Mouse (Mus musculus): Measurements from ENCODE around the gene Zfp503.

Zfp503 gene

GRCm38 (mm10) chr14:21993251-21994060 is 4.1 kb upstream of the Zfp503 start:
- DNase-seq (ENCODE audit: low spot score in 2 of 2): no peak

DNA sequence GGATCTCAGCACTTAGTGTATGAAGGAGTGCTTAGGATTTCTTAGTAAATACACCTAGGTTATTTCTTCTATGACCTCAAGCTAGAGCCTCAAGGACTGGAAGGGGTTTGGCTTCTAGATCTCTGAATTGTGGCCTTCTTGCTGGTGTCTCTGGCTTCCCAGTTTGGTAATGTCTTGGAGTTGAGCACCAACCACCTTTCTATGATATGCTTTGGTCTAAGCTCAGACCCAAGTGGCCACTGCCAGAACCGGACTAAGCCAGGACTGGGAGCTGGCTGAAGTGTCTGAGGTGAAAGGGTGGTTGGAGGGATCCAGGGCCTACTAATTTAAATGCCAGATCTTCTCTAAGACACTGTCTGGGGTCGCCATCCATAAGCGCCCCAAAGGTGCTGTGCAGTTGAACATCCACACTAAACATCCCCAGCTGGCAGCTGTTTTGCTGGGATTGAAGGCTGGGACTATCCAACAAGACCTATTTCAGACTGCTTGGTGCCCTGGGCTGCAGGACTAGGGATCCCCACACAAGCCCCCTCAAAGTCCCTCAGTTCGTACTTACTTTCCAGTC is 3.0 kb upstream of the Zfp503 start:
- no peak for DNase-seq (ENCODE audit: low spot score in 2 of 2)

DNA sequence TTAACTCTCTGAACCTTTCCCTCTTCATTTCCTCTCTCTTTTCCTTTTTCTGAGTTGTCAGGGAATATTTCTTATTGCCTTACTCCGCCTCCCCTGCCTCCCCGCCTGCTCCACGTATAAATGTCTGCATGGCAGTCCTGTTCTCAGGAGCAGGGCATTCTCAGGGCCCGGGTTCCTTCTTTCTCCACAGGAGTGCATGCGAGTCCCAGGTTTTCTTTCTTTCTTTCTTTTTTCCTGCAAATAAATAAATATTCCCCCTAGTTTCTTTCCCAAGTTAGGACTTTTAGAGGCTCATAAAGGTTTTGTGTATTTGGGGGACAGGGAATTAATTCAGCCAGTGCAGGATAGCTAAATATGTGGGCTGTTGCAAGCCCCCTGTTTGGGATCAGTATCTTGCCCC is 2.5 kb upstream of the Zfp503 start:
- DNase-seq (ENCODE audit: low spot score in 2 of 2): no peak

DNA sequence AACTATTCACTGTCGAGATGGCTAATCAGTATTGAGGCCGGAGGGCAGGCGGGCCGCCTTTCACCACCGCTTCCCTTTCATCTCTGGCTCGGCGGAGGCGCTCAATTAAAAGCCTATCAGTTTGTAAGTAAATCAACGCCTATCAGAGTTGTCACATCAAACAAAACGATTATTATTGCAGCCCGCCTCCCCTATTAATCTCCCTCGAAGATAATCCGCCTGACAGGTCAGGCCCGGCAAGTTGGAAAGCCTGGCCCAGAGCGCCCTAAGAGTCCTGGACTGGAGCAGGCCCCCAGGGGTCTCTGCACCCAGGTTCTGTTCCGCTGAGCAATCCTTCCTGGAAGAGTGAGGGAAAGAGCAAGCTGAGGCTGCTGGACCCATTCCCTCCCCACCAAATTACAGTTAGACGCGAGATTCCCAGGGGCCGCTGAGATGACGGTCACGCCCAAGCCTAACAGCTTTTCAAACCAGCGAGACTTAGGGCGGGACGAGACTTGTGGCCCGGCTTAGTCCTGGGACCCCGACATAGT is 1.9 kb upstream of the Zfp503 start:
- no peak for DNase-seq (ENCODE audit: low spot score in 2 of 2)

DNA sequence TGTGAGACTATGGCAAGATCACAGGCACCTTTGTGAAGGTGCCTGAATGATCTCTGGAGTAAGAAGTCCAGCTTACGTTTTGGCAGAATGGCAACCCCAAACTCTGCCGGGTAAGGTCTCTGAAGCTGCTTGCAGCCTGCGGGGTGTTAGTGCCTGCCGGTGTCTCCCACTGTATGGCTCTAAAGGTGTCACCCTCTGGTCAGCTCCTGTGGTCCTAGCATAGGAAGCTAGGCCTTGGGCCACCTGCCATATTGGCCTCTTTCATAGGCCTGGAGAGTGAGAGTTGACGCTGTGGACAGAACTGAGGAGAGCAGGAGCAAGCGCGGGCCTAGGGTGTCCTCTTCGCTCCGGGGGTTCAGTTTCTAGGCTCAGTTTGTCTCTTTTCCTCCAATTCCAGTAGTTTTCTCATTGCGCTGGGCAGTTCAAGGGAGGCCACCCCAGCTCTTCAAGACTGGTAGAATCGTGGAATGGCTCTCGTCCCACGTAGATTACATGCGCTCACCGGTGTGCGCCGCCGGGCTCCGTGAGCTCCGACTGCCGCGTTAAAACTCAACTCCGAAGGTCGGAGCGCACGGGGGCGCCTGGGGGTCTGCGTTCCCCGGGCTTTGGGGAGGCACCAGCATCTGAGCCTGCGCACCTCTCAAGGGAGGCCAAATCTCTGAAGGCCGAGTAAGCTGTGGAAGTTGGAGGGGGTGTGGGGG is 1.1 kb upstream of the Zfp503 start:
- no peak for DNase-seq (ENCODE audit: low spot score in 2 of 2)

DNA sequence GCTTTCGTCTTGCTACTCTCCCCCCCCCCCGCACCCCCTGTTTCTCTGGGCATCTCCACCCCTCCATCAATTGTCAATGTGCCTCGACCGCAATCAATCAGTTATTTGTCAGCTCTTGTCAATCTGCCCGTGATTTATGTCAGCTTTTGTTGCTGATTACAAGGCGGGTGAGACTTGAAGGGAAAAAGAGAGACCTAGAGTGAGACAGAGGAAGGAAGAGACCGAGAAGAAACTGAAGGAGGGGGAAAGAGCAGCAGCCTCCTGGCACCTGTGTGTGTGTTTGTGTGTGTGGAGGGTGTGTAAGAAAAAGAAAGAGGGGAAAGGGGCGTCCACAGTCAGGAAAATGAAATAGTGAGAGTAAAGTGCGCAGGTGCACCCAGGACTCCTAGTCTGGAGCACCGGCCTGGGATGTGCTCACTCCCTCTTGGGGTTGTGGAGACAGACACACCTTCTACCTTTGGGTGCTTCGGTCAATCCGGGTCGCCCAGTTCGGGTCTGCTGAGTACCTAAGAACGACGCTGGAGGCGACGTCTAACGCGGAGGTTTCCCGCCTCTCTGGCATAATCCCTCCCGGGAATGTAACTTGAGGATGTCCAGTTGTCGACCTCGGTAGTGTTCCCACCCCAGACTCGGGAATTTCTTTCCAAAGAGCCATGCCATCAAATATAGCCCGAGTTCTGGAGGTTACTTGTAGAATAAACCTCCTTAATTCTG is 667 bp downstream of the Zfp503 start:
- peak in 1 of 2 experiments; percentile 44 for DNase-seq (ENCODE audit: low spot score in 2 of 2)

DNA sequence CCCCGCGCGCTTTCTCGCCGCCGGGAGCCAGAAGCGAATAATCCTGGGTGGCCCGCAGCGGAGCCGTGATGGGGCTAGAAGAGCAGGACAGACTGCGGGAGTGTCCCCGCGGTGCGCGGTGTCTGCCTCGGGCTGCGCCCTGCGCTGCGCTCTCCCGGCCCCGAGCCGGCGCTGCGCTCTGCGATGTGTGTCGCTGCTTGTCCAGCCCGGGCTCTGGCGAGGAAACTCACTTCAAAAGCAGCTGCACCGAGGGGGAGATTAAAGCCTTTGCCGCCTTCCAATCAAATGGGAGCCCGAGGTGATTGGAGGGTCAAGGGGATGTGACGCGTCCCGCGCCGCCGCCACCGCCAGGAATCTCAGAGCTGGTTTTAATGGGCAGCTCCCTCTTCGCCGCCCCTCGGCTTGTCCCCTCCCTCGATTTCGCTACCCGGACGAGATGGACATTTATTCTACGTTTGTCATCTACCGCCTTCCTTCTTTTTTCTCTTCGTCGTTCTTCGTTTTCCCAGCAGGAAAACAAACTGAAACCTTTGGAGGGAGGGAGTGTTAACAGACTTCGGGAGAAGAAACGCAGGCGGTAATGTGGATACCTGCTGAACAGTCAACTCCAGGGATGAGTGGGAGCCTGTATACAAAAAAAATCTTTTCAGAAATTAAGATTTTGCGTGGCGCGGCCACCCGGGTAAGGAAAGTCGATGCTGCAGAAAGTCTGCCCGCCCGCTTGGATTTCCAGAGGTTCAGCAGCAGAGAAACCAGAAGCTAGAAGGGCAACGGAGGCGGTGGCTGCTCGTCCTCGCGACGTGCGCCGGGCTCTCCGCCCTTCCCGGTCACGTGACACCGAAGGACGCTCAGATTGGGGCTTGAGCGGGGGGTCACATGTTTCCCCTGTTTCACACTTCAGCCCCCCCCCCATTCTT is 1.5 kb downstream of the Zfp503 start:
- peak; percentile 97 to 98 for DNase-seq (ENCODE audit: low spot score in 2 of 2)

GRCm38 (mm10) chr14:21986733-21987659 is 2.4 kb downstream of the Zfp503 start:
- DNase-seq (ENCODE audit: low spot score in 2 of 2): peak; percentile 28 to 36

GRCm38 (mm10) chr14:21985981-21986732 is 3.2 kb downstream of the Zfp503 start:
- peak; percentile 79 to 86 for DNase-seq (ENCODE audit: low spot score in 2 of 2)

DNA sequence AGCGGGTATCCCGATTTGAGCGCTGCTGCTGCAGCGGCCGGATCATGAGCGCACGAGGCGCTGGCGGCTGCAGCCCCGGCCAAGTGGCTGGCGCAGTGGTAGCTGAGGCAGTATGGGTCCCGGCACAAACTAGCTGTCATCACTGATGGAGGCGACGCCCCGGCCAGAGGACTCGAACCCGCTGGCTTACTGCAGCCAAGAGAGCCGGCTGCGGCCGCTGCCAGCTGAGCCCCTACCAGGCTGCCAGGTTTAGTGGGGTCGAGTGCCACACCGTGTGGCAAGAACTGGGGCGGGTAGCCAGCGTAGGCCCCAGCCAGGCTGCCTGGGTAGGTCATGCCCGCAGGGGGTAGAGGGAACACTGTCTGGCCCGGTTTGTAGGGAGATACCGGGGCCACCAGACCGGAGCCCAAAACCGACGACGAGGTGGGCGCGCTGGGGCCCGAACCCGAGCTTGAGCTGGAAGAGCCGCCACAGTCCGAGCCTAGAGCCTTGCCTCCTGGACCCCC is 3.9 kb downstream of the Zfp503 start:
- peak in 1 of 2 experiments; percentile 20 for DNase-seq (ENCODE audit: low spot score in 2 of 2)

- peak in 1 of 2 experiments; percentile 16 for DNase-seq (ENCODE audit: low spot score in 2 of 2)
These were observed 4.5 kb downstream of the Zfp503 start for GRCm38 (mm10) chr14:21984757-21985425.

DNA sequence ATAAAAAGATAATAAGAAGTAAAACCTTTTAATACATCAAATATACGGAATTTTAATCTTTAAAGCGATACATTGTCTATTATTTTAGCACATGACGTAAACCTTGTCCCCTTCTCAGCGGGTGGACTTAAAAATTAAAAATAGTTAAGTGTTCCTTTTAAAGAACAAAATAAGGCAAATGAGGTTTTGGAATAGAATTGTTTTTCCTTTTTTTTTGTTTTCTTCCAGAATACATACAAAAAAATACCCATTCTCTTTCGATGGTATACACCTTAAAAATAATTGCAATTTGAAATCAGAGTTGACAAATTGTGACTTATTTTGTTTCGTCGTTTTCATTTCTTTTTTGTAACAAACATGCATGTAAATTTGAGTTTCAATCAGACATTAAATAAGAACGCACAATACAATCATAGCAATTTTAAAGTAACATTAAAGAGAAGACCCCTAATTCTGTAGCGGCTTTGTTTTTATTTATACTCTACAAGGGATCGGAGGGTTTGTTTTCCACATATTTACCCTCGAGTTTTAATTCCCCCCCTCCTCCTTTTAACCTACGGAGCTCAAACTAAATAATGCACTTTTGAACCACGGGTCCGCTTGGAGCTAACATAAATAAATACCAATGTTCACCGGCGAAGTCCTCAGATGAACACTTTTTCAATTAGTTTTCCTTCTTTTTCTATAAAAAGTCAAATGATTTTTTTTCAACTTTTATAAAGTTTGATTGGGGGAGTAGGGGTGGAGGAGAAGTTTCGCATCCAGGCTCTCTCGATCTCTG is 5.3 kb downstream of the Zfp503 start:
- no peak for DNase-seq (ENCODE audit: low spot score in 2 of 2)

GRCm38 (mm10) chr14:21983311-21983949 is 6.0 kb downstream of the Zfp503 start:
- peak in 1 of 2 experiments; percentile 27 for DNase-seq (ENCODE audit: low spot score in 2 of 2)

DNA sequence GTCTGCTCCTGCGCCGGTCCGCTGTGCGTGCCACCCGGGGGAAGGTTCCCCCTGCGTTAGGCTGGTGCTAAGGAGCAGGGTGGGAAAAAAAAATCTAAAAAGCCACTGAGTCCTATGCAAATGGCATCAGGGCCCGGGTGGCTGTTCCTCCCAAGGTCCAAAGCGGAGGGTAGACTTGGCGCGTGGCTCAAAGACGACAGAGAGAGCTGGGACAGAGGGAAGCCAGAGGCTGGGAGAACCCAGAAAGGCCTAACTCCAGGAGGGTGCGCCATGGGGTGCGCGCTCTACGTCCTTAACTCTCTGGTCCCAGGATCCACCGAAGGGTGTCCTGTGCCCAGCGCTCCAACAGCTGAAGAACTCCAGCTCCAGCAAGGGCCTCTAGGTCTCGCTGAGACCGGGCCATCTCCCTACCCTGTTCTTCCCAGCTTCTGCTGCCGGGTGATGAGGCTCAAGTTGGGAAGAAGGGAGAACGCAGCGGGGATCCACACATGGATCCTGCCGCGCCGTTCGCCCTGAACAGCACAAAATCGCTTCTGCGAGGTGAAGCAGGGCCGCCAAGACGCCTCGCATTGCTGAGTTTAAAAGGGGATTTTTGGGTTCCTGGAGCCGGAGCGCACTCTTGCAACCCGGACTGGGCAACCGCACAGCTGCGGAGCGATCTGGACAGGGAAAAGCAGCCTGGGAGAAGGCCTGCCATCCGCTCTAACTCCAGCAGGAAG is 6.7 kb downstream of the Zfp503 start:
- peak; percentile 21 to 27 for DNase-seq (ENCODE audit: low spot score in 2 of 2)

DNA sequence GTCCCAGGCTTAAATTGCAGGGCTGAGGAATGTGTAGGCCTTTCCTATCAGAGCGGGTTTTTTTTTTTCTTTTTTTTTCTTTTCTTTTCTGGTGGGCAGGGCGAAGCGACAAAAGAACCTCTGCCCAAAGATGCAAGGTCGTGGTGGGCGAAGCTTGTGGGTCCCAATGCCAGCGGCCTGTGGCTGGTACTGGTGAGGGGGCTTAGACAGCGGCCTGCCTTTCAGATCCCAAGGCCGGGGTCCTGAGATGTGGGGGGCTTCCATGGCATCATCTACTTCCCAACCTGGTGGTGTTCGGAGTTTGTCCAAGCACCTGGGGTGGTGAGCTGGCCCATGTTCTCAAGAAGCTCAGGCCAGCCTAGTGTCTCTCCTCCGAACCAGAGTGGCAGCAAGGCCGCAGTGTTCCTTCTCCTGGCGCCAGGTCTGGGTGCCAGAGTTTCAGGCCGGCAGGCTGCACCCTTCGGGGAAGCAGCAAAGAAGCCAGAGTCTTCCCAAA is 7.3 kb downstream of the Zfp503 start:
- no peak for DNase-seq (ENCODE audit: low spot score in 2 of 2)

- DNase-seq (ENCODE audit: low spot score in 2 of 2): peak; percentile 45 to 61
These were observed 7.9 kb downstream of the Zfp503 start for GRCm38 (mm10) chr14:21981462-21981861.

All from heart, adult 9 months (tissue).